Mouse (Mus musculus): ENCODE measurements around the gene Tsc1.

DNA sequence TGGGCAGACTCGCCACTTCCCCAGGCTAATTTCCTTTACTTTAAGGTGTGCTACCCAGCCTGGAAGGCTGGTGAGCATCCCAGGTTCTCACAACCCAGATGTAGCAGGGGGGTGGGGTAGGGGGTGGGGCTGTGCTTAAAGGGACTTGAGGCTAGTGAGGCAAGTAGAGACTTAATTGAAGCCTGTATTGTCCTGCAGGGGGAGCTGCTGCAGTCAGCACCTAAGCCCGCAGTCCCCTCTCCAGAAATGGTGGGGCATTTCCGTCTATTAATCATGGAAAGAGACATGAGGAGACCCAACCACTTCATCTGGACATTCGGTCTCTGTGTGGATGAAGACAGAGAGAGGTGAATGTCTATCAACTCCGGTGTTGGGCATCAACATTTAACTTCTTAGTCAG lies 24.7 kb upstream of the Tsc1 start:
- TF ChIP-seq CTCF (IDR thresholded peaks at IDR 0.05 in 2 of 3, conservative IDR thresholded peaks at IDR 0.05 in 1 of 3; ENCODE audit: control insufficient read depth in 1 of 3, insufficient read depth in 1 of 3, low read depth in 2 of 3, low read length in 3 of 3, poor library complexity in 1 of 3, severe bottlenecking in 1 of 3) (peak; percentile 50 to 61 (median 60)), MAX (IDR thresholded peaks at IDR 0.05; ENCODE audit: low read length) (no peak), KAT2A (conservative IDR thresholded peaks at IDR 0.05; ENCODE audit: low read depth, low read length) (no peak), UBTF (IDR thresholded peaks at IDR 0.05; ENCODE audit: borderline replicate concordance, insufficient read depth, low read depth, low read length) (no peak), HCFC1 (IDR thresholded peaks at IDR 0.05; ENCODE audit: low read depth, low read length) (no peak), POLR2A (IDR thresholded peaks at IDR 0.05; ENCODE audit: control insufficient read depth in 1 of 2, insufficient read depth in 1 of 2, low read depth in 1 of 2, low read length in 2 of 2, poor library complexity in 1 of 2) (no peak), BHLHE40 (IDR thresholded peaks at IDR 0.05; ENCODE audit: borderline replicate concordance, low read depth, low read length) (no peak), USF1 (IDR thresholded peaks at IDR 0.05; ENCODE audit: low read depth, low read length) (no peak), MAZ (IDR thresholded peaks at IDR 0.05; ENCODE audit: low read depth, low read length) (no peak), EP300 (IDR thresholded peaks at IDR 0.05; ENCODE audit: low read depth in 1 of 2, low read length in 2 of 2) (no peak), CHD1 (IDR thresholded peaks at IDR 0.05; ENCODE audit: low read depth, low read length) (no peak), ZNF384 (IDR thresholded peaks at IDR 0.05; ENCODE audit: low read depth, low read length) (no peak)

All from MEL (cell line).